Mouse (Mus musculus): Measurements from ENCODE around the gene Pzp. TPM values are rescaled to one million over a fixed set of nuclear protein-coding genes. Genes with fewer than 3 reads are reported as not detected.

Pzp gene
- polyA plus RNA-seq, 1 experiment from 2014 or later, result 4.8 TPM

DNA sequence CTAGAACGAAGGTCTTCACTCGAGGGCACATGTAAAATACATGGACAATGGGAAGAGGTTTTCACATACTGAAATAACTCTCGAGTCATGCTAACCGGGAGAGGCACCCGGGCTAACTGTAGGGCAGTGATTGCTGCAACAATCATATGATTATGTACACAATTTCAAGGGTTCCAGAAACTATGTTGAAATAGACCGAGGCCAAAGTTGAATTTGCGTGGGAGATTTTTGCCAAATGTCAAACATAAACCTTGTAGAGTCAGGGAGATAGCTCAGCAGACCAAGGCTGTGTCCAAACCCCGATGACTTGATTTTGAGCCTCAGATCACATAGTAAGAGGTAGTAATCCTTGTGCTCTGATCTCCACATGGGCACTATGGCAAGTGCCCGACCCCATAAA is 6.2 kb upstream of the Pzp start:
- Histone ChIP-seq H3K9ac (ENCODE audit: low read depth, low read length) (no peak overlapping the region), H3K36me3 (ENCODE audit: control insufficient read depth, insufficient read depth, low read length) (no peaks in the 10 kb centered on the region), H3K27me3 (replicated peaks; ENCODE audit: control insufficient read depth, insufficient read depth, low read length) (no peaks in the 10 kb centered on the region), H3K4me1 (ENCODE audit: control insufficient read depth, insufficient read depth, low read length) (peaks cover 2% of the 10 kb centered on the region; the same call in 1 of the 2 replicates), H3K4me2 (ENCODE audit: low read depth, low read length) (no peak overlapping the region), H3K4me3 (ENCODE audit: low read length) (no peak overlapping the region), H3K27ac (ENCODE audit: low read length) (no peak overlapping the region), H3K9me3 (ENCODE audit: control insufficient read depth, low read length) (no peaks in the 10 kb centered on the region)
- 79% methylated on average over 9 of the region's 9 CpGs for WGBS
- no peak; the same call in 1 of the 2 replicates for ATAC-seq

DNA sequence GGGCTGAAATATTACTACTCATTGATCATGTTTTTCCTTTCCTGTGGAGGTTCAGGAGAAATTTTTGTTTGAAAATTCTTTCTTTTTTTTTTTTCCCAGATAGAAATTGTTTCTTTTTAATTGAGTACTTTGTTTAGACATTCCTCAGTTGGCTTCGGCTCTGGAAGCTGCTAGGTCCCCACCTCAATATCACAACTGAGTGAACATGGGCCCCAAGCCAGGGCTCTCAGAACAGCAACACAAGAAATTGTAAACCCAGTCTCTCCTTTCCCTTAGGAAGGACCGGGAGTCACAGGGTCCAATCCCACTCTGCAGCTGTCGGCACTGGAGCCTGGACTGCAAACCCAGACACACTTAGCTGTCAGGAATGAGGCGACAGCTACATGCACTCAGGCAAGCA is 2.0 kb upstream of the Pzp start:
- Histone ChIP-seq H3K36me3 (ENCODE audit: control insufficient read depth, insufficient read depth, low read length) (no peaks in the 10 kb centered on the region), H3K27ac (ENCODE audit: low read length) (no peak overlapping the region)
- 65% methylated on average over 4 of the region's 4 CpGs for WGBS

DNA sequence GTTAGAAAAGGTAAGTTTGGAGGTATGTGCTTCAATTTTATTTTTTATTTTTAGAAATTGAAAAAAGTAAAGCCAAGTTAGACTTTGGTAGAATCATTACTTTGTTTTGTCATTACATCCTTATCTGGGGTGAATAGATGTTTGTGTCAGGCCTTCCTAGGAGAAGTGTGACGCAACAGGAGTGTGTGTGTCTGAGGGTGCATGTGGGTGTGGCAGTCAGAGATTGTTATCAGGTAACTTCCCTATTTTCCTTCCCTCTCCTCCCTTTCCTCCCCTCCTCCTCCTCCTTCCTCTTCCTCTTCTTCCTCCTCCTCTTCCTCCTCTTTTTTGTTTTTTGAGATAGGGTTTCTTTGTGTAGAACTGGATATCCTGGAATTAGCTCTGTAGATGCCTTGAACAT is 590 bp upstream of the Pzp start:
- Histone ChIP-seq H3K9ac (ENCODE audit: low read depth, low read length) (no peak overlapping the region), H3K27me3 (replicated peaks; ENCODE audit: control insufficient read depth, insufficient read depth, low read length) (no peaks in the 10 kb centered on the region), H3K27ac (ENCODE audit: low read length) (no peak overlapping the region), H3K4me1 (ENCODE audit: control insufficient read depth, insufficient read depth, low read length) (peaks cover 2% of the 10 kb centered on the region; the same call in 1 of the 2 replicates), H3K9me3 (ENCODE audit: control insufficient read depth, low read length) (peaks cover 4% of the 10 kb centered on the region), H3K36me3 (ENCODE audit: control insufficient read depth, insufficient read depth, low read length) (no peaks in the 10 kb centered on the region), H3K4me3 (ENCODE audit: low read length) (no peak overlapping the region), H3K4me2 (ENCODE audit: low read depth, low read length) (no peak overlapping the region)
- 56% methylated on average over 1 of the region's 1 CpGs for WGBS
- no peak for ATAC-seq

More for the DNA sequence above, 2.0 kb upstream of the Pzp start:
- H3K9me3 ChIP-seq (ENCODE audit: control insufficient read depth, low read length), result peaks cover 4% of the 10 kb centered on the region
- H3K9ac ChIP-seq (ENCODE audit: low read depth, low read length), result no peak overlapping the region
- no peaks in the 10 kb centered on the region for H3K27me3 ChIP-seq (replicated peaks; ENCODE audit: control insufficient read depth, insufficient read depth, low read length)
- no peak overlapping the region for H3K4me3 ChIP-seq (ENCODE audit: low read length)
- peaks cover 2% of the 10 kb centered on the region; the same call in 1 of the 2 replicates for H3K4me1 ChIP-seq (ENCODE audit: control insufficient read depth, insufficient read depth, low read length)
- no peak for ATAC-seq
- no peak overlapping the region for H3K4me2 ChIP-seq (ENCODE audit: low read depth, low read length)

DNA sequence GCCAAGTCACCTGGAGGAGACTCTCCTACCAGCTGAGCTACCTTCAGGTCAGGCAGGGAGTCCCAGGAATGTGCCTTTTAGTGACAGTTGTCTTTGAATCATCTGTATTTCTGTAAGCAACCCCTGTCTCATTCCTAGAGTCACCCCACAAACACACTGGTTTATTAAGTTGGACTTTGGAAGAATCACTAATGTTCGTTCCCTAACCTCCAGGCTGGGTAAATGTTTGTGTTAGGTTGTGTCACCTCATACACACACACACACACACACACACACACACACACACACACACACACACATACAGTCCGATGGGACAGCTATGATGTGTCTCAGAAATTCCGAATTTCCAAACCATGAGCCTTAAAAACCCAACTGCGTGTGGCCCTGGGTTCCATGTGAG is 719 bp downstream of the Pzp start:
- Histone ChIP-seq H3K27me3 (replicated peaks; ENCODE audit: control insufficient read depth, insufficient read depth, low read length) (no peaks in the 10 kb centered on the region), H3K4me1 (ENCODE audit: control insufficient read depth, insufficient read depth, low read length) (peaks cover 2% of the 10 kb centered on the region; the same call in 1 of the 2 replicates), H3K9ac (ENCODE audit: low read depth, low read length) (no peak overlapping the region), H3K9me3 (ENCODE audit: control insufficient read depth, low read length) (peaks cover 4% of the 10 kb centered on the region), H3K4me3 (ENCODE audit: low read length) (no peak overlapping the region), H3K36me3 (ENCODE audit: control insufficient read depth, insufficient read depth, low read length) (no peaks in the 10 kb centered on the region), H3K4me2 (ENCODE audit: low read depth, low read length) (no peak overlapping the region), H3K27ac (ENCODE audit: low read length) (no peak overlapping the region)
- no peak for ATAC-seq
- 89% methylated on average over 4 of the region's 4 CpGs for WGBS

DNA sequence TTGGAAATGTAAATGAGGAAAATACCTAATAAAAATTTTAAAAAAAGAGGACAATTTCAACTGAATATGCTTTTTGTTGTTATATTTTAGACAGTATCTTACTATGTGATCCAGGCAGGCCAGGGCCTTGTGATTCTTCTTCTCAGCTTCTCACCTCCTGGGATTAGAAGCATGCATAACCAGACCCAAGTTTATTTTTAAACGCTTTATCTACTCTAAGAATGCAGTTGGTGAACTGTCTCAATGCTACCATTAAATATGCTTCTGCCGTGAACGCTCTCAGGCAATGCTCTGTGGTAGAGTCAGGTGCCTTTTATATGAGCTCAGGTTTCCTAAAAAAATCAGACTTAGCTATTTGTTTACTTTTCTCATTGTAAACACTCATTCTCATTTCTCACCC is 3.2 kb downstream of the Pzp start:
- no peak for ATAC-seq
- 81% methylated on average over 3 of the region's 3 CpGs for WGBS
- no peaks in the 10 kb centered on the region for H3K27me3 ChIP-seq (replicated peaks; ENCODE audit: control insufficient read depth, insufficient read depth, low read length)

DNA sequence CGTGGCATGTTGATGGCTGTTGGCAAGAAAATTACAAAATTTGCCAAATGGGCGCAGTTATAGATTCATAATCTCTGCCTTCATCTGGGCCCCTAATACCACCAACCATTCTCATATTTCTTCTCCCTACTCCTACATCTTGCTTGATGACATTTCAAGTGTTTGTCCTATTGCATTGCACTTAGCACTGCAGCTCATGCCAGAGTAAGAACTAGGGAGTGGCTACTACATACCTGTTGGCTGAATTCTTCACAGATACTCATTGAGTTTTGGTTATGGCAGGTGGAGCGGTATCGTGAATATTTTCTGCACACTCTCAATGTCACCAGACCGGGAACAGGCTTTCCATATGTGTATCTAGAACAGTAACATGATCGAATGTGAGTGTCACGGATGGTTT is 7.4 kb downstream of the Pzp start:
- Histone ChIP-seq H3K4me1 (ENCODE audit: control insufficient read depth, insufficient read depth, low read length) (no peaks in the 10 kb centered on the region), H3K4me2 (ENCODE audit: low read depth, low read length) (no peak overlapping the region), H3K9me3 (ENCODE audit: control insufficient read depth, low read length) (no peaks in the 10 kb centered on the region), H3K27ac (ENCODE audit: low read length) (no peak overlapping the region), H3K27me3 (replicated peaks; ENCODE audit: control insufficient read depth, insufficient read depth, low read length) (no peaks in the 10 kb centered on the region), H3K36me3 (ENCODE audit: control insufficient read depth, insufficient read depth, low read length) (no peaks in the 10 kb centered on the region), H3K9ac (ENCODE audit: low read depth, low read length) (no peak overlapping the region), H3K4me3 (ENCODE audit: low read length) (no peak overlapping the region)
- no peak for ATAC-seq
- 88% methylated on average over 7 of the region's 7 CpGs for WGBS

More for the DNA sequence above, 3.2 kb downstream of the Pzp start:
- H3K4me1 ChIP-seq (ENCODE audit: control insufficient read depth, insufficient read depth, low read length), result no peaks in the 10 kb centered on the region
- no peak overlapping the region for H3K4me2 ChIP-seq (ENCODE audit: low read depth, low read length)
- peaks cover 4% of the 10 kb centered on the region for H3K9me3 ChIP-seq (ENCODE audit: control insufficient read depth, low read length)
- H3K27ac ChIP-seq (ENCODE audit: low read length), result no peak overlapping the region
- no peak overlapping the region for H3K9ac ChIP-seq (ENCODE audit: low read depth, low read length)
- no peak overlapping the region for H3K4me3 ChIP-seq (ENCODE audit: low read length)
- no peaks in the 10 kb centered on the region for H3K36me3 ChIP-seq (ENCODE audit: control insufficient read depth, insufficient read depth, low read length)

DNA sequence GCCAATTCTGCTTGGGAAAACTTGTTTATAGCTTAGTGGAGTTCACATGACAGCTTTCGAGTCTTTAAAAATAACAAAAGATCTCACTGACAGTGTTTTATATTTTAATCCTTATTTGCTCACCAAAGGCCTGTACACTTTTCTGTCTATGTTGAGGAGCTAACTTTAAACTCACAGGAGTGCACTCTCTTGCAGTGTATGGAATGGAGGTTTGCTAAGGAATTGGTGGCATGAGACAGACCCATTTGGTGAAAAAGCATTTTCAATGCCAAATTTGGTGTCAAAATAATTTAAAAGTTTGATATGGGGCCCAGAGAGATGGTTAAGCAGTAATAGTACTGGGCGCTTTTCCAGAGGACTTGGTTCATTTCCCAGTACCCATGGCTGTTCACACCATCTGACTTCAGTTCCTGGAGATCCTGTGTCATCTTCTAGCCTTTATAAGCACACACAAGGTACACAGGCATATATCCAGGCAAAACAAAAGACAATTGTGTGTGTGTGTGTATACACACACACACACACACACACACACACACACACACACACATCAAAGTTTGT is 20.8 kb downstream of the Pzp start:
- Histone ChIP-seq H3K36me3 (ENCODE audit: control insufficient read depth, insufficient read depth, low read length) (no peaks in the 10 kb centered on the region), H3K4me3 (ENCODE audit: low read length) (no peak overlapping the region), H3K9me3 (ENCODE audit: control insufficient read depth, low read length) (no peaks in the 10 kb centered on the region), H3K4me1 (ENCODE audit: control insufficient read depth, insufficient read depth, low read length) (no peaks in the 10 kb centered on the region), H3K4me2 (ENCODE audit: low read depth, low read length) (no peak overlapping the region), H3K27me3 (replicated peaks; ENCODE audit: control insufficient read depth, insufficient read depth, low read length) (no peaks in the 10 kb centered on the region), H3K9ac (ENCODE audit: low read depth, low read length) (no peak overlapping the region), H3K27ac (ENCODE audit: low read length) (no peak overlapping the region)
- ATAC-seq, result no peak
- 87% methylated on average over 2 of the region's 2 CpGs for WGBS

DNA sequence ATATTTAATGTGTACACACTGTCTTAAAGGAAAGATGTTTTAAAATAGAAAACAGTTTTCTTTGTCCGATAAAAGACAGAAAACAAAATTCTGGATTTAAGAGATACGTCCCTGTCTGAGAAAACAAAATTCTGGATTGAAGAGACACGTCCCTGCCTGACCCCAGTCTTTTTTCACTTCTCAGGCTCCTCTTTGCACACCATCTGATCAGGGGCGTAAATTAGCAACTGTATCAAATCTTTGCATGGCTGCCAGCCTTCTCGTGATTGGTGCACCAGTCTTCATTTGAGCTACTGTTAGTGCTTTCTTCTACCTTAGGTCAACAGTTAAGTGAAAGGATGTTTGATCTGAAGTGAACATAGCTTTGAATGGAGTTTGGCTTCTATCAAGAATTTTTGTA is 21.8 kb downstream of the Pzp start:
- Histone ChIP-seq H3K36me3 (ENCODE audit: control insufficient read depth, insufficient read depth, low read length) (no peaks in the 10 kb centered on the region), H3K27me3 (replicated peaks; ENCODE audit: control insufficient read depth, insufficient read depth, low read length) (no peaks in the 10 kb centered on the region), H3K4me2 (ENCODE audit: low read depth, low read length) (no peak overlapping the region), H3K9ac (ENCODE audit: low read depth, low read length) (no peak overlapping the region), H3K9me3 (ENCODE audit: control insufficient read depth, low read length) (no peaks in the 10 kb centered on the region), H3K4me3 (ENCODE audit: low read length) (no peak overlapping the region), H3K27ac (ENCODE audit: low read length) (no peak overlapping the region), H3K4me1 (ENCODE audit: control insufficient read depth, insufficient read depth, low read length) (no peaks in the 10 kb centered on the region)
- WGBS, result 75% methylated on average over 5 of the region's 5 CpGs
- no peak for ATAC-seq

DNA sequence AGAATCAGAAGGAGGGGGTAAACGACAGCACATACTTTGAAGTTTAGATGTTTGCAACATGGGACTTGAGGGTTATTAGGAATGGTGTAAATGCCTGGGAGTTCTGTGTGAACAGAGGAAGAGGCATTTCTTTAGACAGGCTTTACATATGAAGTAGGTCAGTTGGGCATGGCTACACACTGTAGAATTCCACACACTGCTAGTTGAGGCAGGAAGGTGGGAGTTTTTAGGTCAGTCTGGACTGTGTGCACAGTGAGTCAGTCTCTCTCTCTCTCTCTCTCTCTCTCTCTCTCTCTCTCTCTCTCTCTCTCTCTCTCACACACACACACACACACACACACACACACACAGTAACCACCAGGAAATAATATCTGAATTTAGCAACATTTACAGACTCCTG is 31.2 kb downstream of the Pzp start:
- no peak overlapping the region for H3K4me2 ChIP-seq (ENCODE audit: low read depth, low read length)
- no peak overlapping the region for H3K27ac ChIP-seq (ENCODE audit: low read length)
- H3K4me3 ChIP-seq (ENCODE audit: low read length), result no peak overlapping the region
- no peak overlapping the region for H3K9ac ChIP-seq (ENCODE audit: low read depth, low read length)
- H3K36me3 ChIP-seq (ENCODE audit: control insufficient read depth, insufficient read depth, low read length), result no peaks in the 10 kb centered on the region
- H3K4me1 ChIP-seq (ENCODE audit: control insufficient read depth, insufficient read depth, low read length), result no peaks in the 10 kb centered on the region
- WGBS, result 75% methylated on average over 1 of the region's 1 CpGs
- H3K9me3 ChIP-seq (ENCODE audit: control insufficient read depth, low read length), result no peaks in the 10 kb centered on the region
- H3K27me3 ChIP-seq (replicated peaks; ENCODE audit: control insufficient read depth, insufficient read depth, low read length), result no peaks in the 10 kb centered on the region
- ATAC-seq, result no peak

All from intestine, embryonic 16.5 days (tissue).